In the genomic region with DNA sequence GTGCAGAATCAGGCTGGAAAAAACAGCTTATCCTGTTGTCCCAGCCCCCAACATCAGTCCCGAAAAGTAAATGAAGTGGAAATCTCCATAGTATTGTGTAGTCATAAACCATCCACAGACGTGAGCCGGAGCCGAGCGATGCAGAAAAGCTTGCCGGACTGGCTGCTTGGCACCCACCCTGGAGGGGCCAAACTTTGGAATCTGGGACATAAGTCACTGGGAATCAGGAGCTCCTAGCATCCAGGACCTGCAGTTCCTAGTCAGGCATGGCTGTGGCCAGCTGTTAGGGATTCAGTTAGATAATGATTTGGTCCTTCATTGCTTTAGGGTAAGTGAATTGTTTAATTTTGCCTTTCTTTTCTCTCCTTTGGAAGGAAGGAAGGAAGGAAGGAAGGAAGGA, we compare ENCODE assay signal across 9 mouse cellular contexts.
A peak's percentile ranks its signal among the peaks of the same experiment; 100 is the strongest.
DNase-seq lines count a peak whose midpoint lies in the region; ATAC-seq and TF ChIP-seq lines count a peak whose summit lies in the region.
"Had no signal": no experiment of that assay in that cellular context is flagged by ENCODE, and none has a peak within 500 bp of the region (broad histone marks: within the 10 kb centered on the region; RNA-seq: fewer than 3 reads in every experiment).

No protein-coding gene starts in this region.

- peaks cover 40% of the 10 kb centered on the region for H3K27me3 ChIP-seq in embryonic facial prominence, embryonic 13.5 days
- H3K27me3 ChIP-seq in embryonic facial prominence, embryonic 10.5 days (replicated peaks; ENCODE audit: low read depth, poor library complexity, severe bottlenecking), result peaks cover 81% of the 10 kb centered on the region
- H3K27me3 ChIP-seq in lung, postnatal 0 days (replicated peaks; ENCODE audit: insufficient read depth, low read length), result no peaks in the 10 kb centered on the region
- H3K27me3 ChIP-seq in kidney, embryonic 16.5 days (ENCODE audit: insufficient read depth, low read length), result peaks cover 13% of the 10 kb centered on the region; the same call in 1 of the 2 replicates
- H3K27me3 ChIP-seq in stomach, embryonic 15.5 days (replicated peaks), result 0 out of 2 replicates have a peak, but pooled peaks cover 7% of the 10 kb centered on the region

- no peak overlapping the region for H3K27ac ChIP-seq in embryonic facial prominence, embryonic 13.5 days
- no peak overlapping the region for H3K27ac ChIP-seq in embryonic facial prominence, embryonic 10.5 days (replicated peaks)
- H3K27ac ChIP-seq in lung, postnatal 0 days (ENCODE audit: low read length), result no peak overlapping the region
- H3K27ac ChIP-seq in kidney, embryonic 16.5 days (ENCODE audit: low read length), result peak overlapping the region; percentile 25
- H3K27ac ChIP-seq in stomach, embryonic 15.5 days, result peak overlapping the region; percentile 81

- H3K4me3 ChIP-seq in embryonic facial prominence, embryonic 13.5 days, result peak overlapping the region; percentile 73; the same call in 1 of the 2 replicates
- H3K4me3 ChIP-seq in embryonic facial prominence, embryonic 10.5 days, result no peak overlapping the region
- no peak overlapping the region for H3K4me3 ChIP-seq in lung, postnatal 0 days (ENCODE audit: low read depth, low read length)
- H3K4me3 ChIP-seq in kidney, embryonic 16.5 days (ENCODE audit: low read length), result peak overlapping the region; percentile 80
- H3K4me3 ChIP-seq in stomach, embryonic 15.5 days (replicated peaks), result peak overlapping the region; percentile 62

- no peaks in the 10 kb centered on the region for H3K9me3 ChIP-seq in embryonic facial prominence, embryonic 13.5 days
- H3K9me3 ChIP-seq in embryonic facial prominence, embryonic 10.5 days, result no peaks in the 10 kb centered on the region
- H3K9me3 ChIP-seq in lung, postnatal 0 days (ENCODE audit: low read length), result no peaks in the 10 kb centered on the region
- H3K9me3 ChIP-seq in kidney, embryonic 16.5 days (ENCODE audit: low read length), result no peaks in the 10 kb centered on the region
- H3K9me3 ChIP-seq in stomach, embryonic 15.5 days, result no peaks in the 10 kb centered on the region

- TF ChIP-seq EP300 in lung, postnatal 0 days (IDR thresholded peaks at IDR 0.05), result no peak

- WGBS in embryonic facial prominence, embryonic 13.5 days, result 59% methylated on average over 6 of the region's 6 CpGs
- WGBS in embryonic facial prominence, embryonic 10.5 days, result 74% methylated on average over 6 of the region's 6 CpGs
- WGBS in lung, postnatal 0 days, result 52% methylated on average over 6 of the region's 6 CpGs
- 30% methylated on average over 6 of the region's 6 CpGs for WGBS in kidney, embryonic 16.5 days
- WGBS in stomach, embryonic 15.5 days, result 32% methylated on average over 6 of the region's 6 CpGs

- H3K9ac ChIP-seq in embryonic facial prominence, embryonic 13.5 days, result no peak overlapping the region
- no peak overlapping the region for H3K9ac ChIP-seq in lung, postnatal 0 days (replicated peaks; ENCODE audit: low read depth)
- no peak overlapping the region for H3K9ac ChIP-seq in kidney, embryonic 16.5 days (replicated peaks; ENCODE audit: low read length)
- H3K9ac ChIP-seq in stomach, embryonic 15.5 days, result no peak overlapping the region

- H3K4me2 ChIP-seq in embryonic facial prominence, embryonic 13.5 days, result peak overlapping the region; percentile 94
- H3K4me2 ChIP-seq in lung, postnatal 0 days (replicated peaks; ENCODE audit: low read depth, low read length), result peak overlapping the region; percentile 5; the same call in 1 of the 2 replicates
- peak overlapping the region; percentile 100 for H3K4me2 ChIP-seq in kidney, embryonic 16.5 days (replicated peaks; ENCODE audit: low read depth, low read length)
- peak overlapping the region; percentile 94 for H3K4me2 ChIP-seq in stomach, embryonic 15.5 days

- no peaks in the 10 kb centered on the region for H3K36me3 ChIP-seq in embryonic facial prominence, embryonic 13.5 days
- H3K36me3 ChIP-seq in embryonic facial prominence, embryonic 10.5 days (replicated peaks), result no peaks in the 10 kb centered on the region
- no peaks in the 10 kb centered on the region for H3K36me3 ChIP-seq in lung, postnatal 0 days (ENCODE audit: insufficient read depth, low read length)
- H3K36me3 ChIP-seq in kidney, embryonic 16.5 days (ENCODE audit: insufficient read depth, low read length), result no peaks in the 10 kb centered on the region
- H3K36me3 ChIP-seq in stomach, embryonic 15.5 days, result no peaks in the 10 kb centered on the region

- DNase-seq in embryonic facial prominence, embryonic 10.5 days (ENCODE audit: low spot score), result no peak
- no peak for DNase-seq in lung, postnatal 0 days (ENCODE audit: low spot score)
- DNase-seq in lung, adult 18-20 months, result no peak
- DNase-seq in spleen, postnatal 10 days (ENCODE audit: low spot score in 2 of 2), result no peak
- DNase-seq in right cerebral cortex, adult 2 months (ENCODE audit: low spot score in 2 of 2), result no peak
- DNase-seq: spleen, adult 18-20 months had no signal

- H3K4me1 ChIP-seq in embryonic facial prominence, embryonic 13.5 days, result peaks cover 56% of the 10 kb centered on the region
- peaks cover 65% of the 10 kb centered on the region for H3K4me1 ChIP-seq in embryonic facial prominence, embryonic 10.5 days
- H3K4me1 ChIP-seq in lung, postnatal 0 days (ENCODE audit: insufficient read depth, low read depth, low read length), result peaks cover 20% of the 10 kb centered on the region
- peaks cover 48% of the 10 kb centered on the region for H3K4me1 ChIP-seq in kidney, embryonic 16.5 days (ENCODE audit: insufficient read depth, low read length)
- peaks cover 47% of the 10 kb centered on the region for H3K4me1 ChIP-seq in stomach, embryonic 15.5 days

- ATAC-seq in embryonic facial prominence, embryonic 13.5 days (ENCODE audit: insufficient number of reproducible peaks, insufficient read depth, low FRiP score, low TSS enrichment, low read depth), result no peak
- no peak for ATAC-seq in lung, postnatal 0 days
- no peak for ATAC-seq in kidney, embryonic 16.5 days (ENCODE audit: low FRiP score, low TSS enrichment)
- no peak for ATAC-seq in stomach, embryonic 15.5 days (ENCODE audit: insufficient read depth, low FRiP score, low read depth)

- TF ChIP-seq CTCF in lung, postnatal 0 days (IDR thresholded peaks at IDR 0.05), result no peak

Comparison
In these comparisons a context has a peak if more than half of its experiments do, and no peak if none do; other contexts are left out.
1. H3K4me3 ChIP-seq: peak in embryonic facial prominence, embryonic 13.5 days (single experiment), kidney, embryonic 16.5 days (single experiment) and stomach, embryonic 15.5 days (single experiment); none in embryonic facial prominence, embryonic 10.5 days (single experiment) and lung, postnatal 0 days (single experiment).
2. H3K27ac ChIP-seq: peak in kidney, embryonic 16.5 days (single experiment) and stomach, embryonic 15.5 days (single experiment); none in embryonic facial prominence, embryonic 13.5 days (single experiment), embryonic facial prominence, embryonic 10.5 days (single experiment) and lung, postnatal 0 days (single experiment).
3. H3K4me2 ChIP-seq: peak in every context shown above with its lines; median percentile 100 in kidney, embryonic 16.5 days; 94 in embryonic facial prominence, embryonic 13.5 days; 94 in stomach, embryonic 15.5 days; 5 in lung, postnatal 0 days.